8 mouse cellular contexts compared by ENCODE assay signal in genomic region chr9:121709898-121710583, GRCm38 (mm10). TPM values are rescaled to one million over a fixed set of nuclear protein-coding genes. Genes with fewer than 3 reads are reported as not detected.
A peak's percentile ranks its signal among the peaks of the same experiment; 100 is the strongest.
DNase-seq lines count a peak whose midpoint lies in the region; ATAC-seq lines count a peak whose summit lies in the region.

Gene Ss18l2, plus strand, starts transcription at chr9:121710329.

- peak within 1 kb of the TSS; percentile 93 for H3K4me3 ChIP-seq in hindbrain, embryonic 16.5 days (ENCODE audit: low read length)
- peak within 1 kb of the TSS; percentile 88 for H3K4me3 ChIP-seq in macrophage (ENCODE audit: inconsistent target)

- peak; percentile 96 for DNase-seq in WW6 (ENCODE audit: low read depth, low spot score)
- DNase-seq in cerebellum, postnatal 4 days (ENCODE audit: low spot score in 2 of 2) = peak; percentile 95 to 96
- DNase-seq in gastrocnemius, adult 18-20 months (ENCODE audit: low spot score) = peak; percentile 99
- peak; percentile 97 for DNase-seq in left cerebral cortex, adult 18-20 months (ENCODE audit: low spot score in 2 of 2)
- DNase-seq in right cerebral cortex, adult 18-20 months = peak; percentile 98
- DNase-seq in urinary bladder, postnatal 10 days (ENCODE audit: low spot score) = peak; percentile 94

- H3K27me3 ChIP-seq in hindbrain, embryonic 16.5 days (replicated peaks; ENCODE audit: control insufficient read depth, insufficient read depth, low read length) = no peaks in the 10 kb centered on the region

- H3K79me2 ChIP-seq in macrophage (ENCODE audit: inconsistent target) = peaks cover 21% of the 10 kb centered on the region

- H3K9me3 ChIP-seq in hindbrain, embryonic 16.5 days (ENCODE audit: control insufficient read depth, low read length) = no peaks in the 10 kb centered on the region

- H3K36me3 ChIP-seq in hindbrain, embryonic 16.5 days (ENCODE audit: control insufficient read depth, insufficient read depth, low read length) = peaks cover 7% of the 10 kb centered on the region
- H3K36me3 ChIP-seq in macrophage (ENCODE audit: inconsistent target) = peaks cover 4% of the 10 kb centered on the region; the same call in 1 of the 2 replicates

- H3K4me1 ChIP-seq in hindbrain, embryonic 16.5 days (ENCODE audit: control insufficient read depth, insufficient read depth, low read depth, low read length) = peaks cover 21% of the 10 kb centered on the region

- peak within 1 kb of the TSS; percentile 95 for H3K27ac ChIP-seq in hindbrain, embryonic 16.5 days (ENCODE audit: low read depth, low read length)
- peak within 1 kb of the TSS; percentile 75 for H3K27ac ChIP-seq in macrophage

- H3K4me2 ChIP-seq in hindbrain, embryonic 16.5 days (ENCODE audit: low read length) = peak within 1 kb of the TSS; percentile 82

- ATAC-seq in hindbrain, embryonic 16.5 days = peak; percentile 97

- 5% methylated on average over 37 of the region's 37 CpGs for WGBS in hindbrain, embryonic 16.5 days
- WGBS in macrophage (ENCODE audit: missing documents) = 5% methylated on average over 36 of the region's 37 CpGs

- peak within 1 kb of the TSS; percentile 91 for H3K9ac ChIP-seq in hindbrain, embryonic 16.5 days (ENCODE audit: low read depth, low read length)

RNA-seq across cellular contexts. Expression of gene Ss18l2, which starts in this region (rescaled TPM):
- total RNA-seq in gastrocnemius, adult 18-20 months (2021) = 100 to 1,000 TPM; 108 to 115 TPM
- 171 and 184 TPM in 2 replicates for polyA plus RNA-seq in hindbrain, embryonic 16.5 days (2015; fragmentation: Nextera tagmentation; extraction: Ambion mirVana)
- total RNA-seq in left cerebral cortex, adult 18-20 months (2021) = 10 to 100 TPM; 73.2 to 83.3 TPM
- 10 to 100 TPM in 15 of 26 experiments, 1 to 10 TPM in 11; 1.4 to 30.9 (median 12.0) TPM for total RNA-seq in macrophage (2018; cell fraction: chromatin; rRNA removed)
- total RNA-seq in macrophage (2018; cell fraction: cytosol; rRNA removed) = 10 to 100 TPM; 10.6 to 30.8 (median 20.6) TPM
- total RNA-seq in macrophage (2018; cell fraction: nucleus; rRNA removed) = 10 to 100 TPM in 19 of 26 experiments, 1 to 10 TPM in 7; 4.3 to 40.2 (median 16.6) TPM
- 11.3 to 32.4 TPM (median 28.0 TPM) in 3 replicates for polyA plus RNA-seq in macrophage (2018)

Comparison
In these comparisons a context has a peak if more than half of its experiments do, and no peak if none do; other contexts are left out.
1. Peak in every context shown above with its lines: DNase-seq, ATAC-seq, H3K4me3 ChIP-seq and H3K27ac ChIP-seq.